Mouse (Mus musculus) T-helper 17 cell (primary cell): ENCODE results near the gene Gatad2a.

Experiments
- in situ Hi-C, 2 experiments: fragments of 300-600 bp; cut with MboI, MseI; formaldehyde crosslinking; loops; 1 replicate in 1 of 2; 2 replicates in 1 of 2; pipeline ENCODE4 v1.15.1; 2025; ENCODE audit warnings: high pct_unique_total_duplicates in 2 of 2

The Gatad2a gene

DNA sequence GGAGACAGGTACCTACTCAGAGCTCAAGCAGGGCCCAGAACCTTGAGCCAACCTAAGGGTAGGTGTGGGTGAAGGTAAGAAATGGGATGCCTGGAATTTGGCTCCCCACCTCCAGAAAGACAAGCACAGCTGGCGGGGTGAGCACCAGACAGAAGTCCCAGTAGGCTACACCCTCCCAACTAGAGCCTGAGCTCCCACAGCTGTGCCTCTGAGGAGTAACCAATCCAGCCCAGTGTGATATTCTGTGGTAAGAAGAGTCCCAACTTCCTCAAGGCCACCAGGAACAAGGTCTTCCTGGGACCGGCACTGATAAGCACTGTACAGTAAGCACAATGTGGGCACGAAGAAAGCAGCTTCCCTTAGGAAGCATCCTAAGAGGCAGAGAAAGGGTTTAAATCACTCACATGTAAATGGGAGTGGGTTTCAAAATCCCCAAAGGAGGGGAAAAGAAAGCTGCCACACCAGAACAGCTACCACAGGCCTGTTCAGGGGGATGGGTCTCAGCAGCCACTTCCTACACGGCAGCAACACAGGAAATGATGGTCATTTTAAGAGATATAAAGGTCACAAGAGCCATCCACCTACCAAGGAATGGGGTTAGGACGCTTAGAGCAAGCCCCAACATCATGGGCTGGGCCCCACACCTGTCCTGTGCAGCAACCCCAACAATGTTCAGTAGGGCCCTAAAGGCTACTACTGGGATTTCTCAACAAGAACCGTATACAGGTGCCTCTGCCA is 57.8 kb downstream of the Gatad2a start:
- in situ Hi-C loops = no loop called here

DNA sequence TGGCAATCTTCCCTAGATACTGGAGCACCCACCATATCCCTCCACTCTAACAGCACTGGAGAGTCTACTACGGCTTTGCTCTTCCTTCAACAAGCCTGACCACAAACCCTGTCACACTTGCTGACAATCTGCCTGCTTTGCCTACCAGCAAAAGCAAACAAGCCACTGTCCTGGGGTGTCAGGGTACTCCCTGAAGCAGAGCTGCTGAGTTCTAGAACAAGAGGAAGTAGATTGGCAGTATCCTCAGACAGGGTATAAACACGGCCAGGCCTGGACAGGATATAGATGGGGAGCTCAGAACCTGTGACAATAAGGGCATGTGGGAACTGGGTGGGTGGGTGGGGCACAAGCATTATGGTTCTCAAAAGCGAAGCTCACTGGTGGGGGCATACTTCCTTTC is 58.7 kb downstream of the Gatad2a start:
- in situ Hi-C loops = no loop called here

DNA sequence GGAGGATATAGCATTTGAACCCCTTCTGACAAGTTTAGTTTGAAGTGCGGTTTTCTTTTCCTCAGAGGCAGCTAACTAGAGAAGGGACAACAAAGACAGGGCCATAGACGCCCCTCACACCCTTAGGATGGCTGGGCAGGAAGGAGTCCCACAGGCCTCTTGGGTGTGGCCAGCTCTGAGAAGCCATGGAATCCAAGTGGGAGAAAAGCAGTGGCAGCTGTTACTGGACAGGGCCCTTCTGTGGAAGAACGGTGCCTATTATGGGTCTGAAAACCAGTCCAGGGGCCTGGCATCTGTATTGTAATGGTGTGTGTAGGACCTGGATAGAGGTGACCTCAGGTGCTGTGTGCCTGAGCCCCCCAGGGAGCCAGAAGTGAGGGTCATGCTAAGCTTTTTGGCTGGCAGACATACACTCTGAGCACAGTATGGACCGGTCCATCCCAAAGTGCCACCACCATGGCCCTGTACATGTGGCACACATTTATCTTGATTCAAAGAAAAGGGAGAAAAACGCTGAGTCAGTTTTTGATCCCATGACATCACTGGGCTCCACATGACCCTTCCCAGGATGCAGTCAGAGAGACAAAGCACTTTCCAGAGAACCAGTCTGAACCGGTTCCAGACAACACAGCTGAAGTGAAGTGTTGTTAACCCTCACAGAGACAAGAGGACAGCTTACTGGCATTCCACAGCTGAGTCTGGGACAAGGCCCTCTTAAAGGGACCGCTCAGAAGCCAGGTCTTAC is 60.0 kb downstream of the Gatad2a start:
- in situ Hi-C loops = no loop called here

DNA sequence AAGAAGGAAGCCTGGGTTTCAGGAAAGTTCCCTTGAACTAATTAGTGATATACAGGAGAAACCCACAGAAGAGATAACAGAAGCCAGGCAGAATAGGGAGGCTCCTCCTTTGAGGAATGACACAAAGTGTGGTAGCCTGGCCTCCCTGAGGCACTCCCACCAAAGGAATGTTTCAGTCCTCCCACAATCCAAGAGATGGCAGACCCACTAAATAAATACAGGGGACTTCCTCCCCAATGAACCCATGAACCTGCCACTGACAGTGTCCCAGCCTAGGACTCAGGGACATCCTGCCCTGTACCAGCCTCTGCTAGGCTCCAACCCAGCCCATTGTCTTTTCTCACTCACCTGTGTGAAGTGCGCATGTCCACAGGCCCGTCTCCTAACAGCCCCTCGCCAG is 60.8 kb downstream of the Gatad2a start:
- in situ Hi-C loops = no loop called here

DNA sequence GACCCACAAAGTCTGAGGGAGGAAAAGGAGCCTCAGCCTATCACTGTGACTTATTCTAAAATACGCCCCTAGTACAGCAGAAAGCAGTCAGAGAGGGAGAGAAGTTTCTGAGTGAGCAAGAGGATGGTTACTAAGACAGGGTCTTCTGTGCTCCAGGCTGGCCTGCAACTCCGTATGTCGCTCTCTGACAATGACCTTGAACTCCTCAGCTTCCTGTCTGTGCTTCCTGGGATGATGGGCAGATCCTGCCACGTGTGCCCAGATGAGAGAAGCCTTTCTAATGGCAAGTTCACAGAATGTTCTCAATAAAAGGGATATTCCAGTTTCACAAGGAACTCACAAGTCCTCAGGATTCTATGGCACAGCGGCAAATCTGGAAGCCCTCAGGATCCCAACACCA is 61.6 kb downstream of the Gatad2a start:
- in situ Hi-C loops = loop anchor here in 1 of 2 experiments (5.0 kb wide), 1 partner anchor 33 kb away; no protein-coding TSS in a partner anchor

DNA sequence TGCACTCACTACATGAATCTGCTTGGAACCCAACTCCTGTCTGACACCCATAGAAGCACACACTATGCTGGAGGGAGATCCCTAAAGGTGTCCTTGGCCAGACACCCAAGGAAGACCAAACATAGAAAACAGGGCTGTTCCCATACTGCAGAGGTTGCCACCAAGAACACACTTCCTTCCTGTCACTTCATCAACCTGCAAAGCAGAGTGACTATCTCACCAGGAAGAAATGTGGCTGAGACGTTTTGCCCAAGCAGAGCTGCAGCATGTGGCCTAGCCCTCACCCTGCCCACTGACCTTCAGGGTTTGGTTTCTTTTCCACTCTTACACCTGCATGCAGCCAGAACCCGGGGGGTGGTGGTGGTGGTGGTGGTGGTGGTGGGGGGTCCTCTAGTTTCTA is 62.4 kb downstream of the Gatad2a start:
- in situ Hi-C loops = loop anchor here in 1 of 2 experiments (5.0 kb wide), 1 partner anchor 33 kb away; no protein-coding TSS in a partner anchor

DNA sequence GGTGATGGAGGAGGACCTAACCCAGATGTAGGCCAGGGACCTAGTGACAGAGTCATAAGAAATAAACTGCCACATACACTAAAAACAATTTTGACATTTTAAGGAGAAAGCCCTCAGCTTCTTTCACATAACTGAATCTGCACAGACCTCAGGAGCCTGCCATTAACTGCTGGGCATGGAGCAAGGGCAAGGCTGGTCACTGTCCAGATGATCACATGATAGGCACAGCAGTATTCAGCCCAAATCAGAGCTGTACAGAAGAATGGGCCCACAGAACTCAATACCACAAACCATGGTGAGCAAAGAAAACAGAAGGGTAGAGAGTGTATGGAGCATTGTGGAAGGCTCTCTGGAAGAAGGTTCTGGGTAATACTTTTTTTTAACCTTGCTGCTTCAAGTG is 69.3 kb downstream of the Gatad2a start:
- in situ Hi-C loops = loop anchor here (5.0 kb wide), 3 partner anchors 40 to 235 kb away; no protein-coding TSS in a partner anchor

DNA sequence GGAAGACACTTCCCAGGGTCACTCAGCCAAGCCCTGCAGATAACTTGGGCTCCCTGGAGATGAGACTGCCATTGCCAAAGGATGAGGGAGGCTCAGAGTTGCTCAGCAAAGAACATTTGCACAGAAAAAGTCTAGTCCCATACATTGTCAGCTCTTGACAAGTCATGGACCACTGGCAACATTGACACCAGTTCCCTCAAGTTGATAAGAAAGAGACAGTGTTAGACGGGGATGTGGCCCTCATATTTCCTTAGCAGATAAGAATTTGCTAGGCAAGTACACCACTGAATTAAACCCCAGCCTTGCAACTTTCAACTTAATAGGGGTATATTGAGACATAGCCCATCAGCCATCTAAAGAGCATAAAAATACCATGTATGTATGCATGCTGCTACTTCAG is 72.2 kb downstream of the Gatad2a start:
- in situ Hi-C loops = loop anchor here in 1 of 2 experiments (5.0 kb wide), 1 partner anchor 73 kb away; the partner anchor contains the start of gene Gatad2a

DNA sequence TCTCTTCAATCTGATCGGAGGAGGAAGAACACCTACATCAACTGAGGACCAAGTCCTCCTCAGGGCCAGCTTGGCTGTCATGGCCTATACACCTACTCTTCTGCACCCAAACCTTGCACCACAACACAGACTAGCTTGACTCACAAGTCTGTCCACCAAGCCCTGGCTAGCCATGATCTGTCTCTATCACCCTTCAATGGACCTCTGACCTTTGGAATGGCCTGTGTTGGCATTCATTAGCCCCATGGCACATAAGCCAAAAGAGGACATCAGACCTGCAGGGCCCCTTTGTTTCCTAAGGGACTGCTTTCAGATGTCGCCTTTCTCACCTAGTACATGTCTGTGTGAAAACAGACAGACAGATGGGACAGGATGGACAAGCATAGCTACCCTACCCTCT is 75.0 kb downstream of the Gatad2a start:
- in situ Hi-C loops = loop anchor here in 1 of 2 experiments (5.0 kb wide), 1 partner anchor 76 kb away; the partner anchor contains the start of gene Gatad2a

DNA sequence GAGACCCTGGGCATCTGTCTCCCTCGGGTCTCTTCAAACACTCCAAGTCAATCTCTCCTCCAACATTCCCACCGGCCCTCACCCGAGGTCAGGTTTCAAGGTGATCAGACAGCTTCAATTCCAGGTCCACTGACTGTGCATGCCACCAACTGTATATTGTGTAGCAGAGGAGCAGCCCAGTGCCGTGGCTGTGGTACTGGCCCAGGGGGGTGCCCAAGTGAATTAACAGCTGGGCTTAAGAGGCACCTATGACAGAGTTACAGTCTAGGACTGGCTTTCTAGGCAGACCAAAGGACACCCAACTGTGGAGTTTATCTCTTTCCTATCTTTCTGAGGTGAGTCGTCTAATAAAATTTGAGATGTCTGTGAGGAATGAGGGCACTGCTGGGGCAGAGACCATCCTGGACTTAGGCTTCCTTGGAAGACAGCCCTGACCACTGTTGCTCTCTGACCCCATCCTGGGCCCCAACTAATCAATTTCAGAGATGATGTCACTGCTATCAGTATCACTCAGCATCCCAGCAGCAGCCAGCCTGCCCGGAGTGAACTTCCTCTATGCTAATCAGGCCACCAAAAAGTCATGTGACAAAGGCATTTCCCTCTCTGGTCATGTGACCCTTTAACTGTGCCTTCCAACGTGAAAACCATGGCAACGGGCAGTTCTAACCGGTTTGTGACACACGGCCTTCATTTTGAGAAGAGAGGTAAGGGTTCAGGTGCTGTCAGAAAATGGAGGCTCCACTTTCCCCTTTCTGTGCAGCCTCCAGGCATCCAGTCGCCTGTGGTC is 76.1 kb downstream of the Gatad2a start:
- in situ Hi-C loops = loop anchor here in 1 of 2 experiments (5.0 kb wide), 1 partner anchor 77 kb away; the partner anchor contains the start of gene Gatad2a

DNA sequence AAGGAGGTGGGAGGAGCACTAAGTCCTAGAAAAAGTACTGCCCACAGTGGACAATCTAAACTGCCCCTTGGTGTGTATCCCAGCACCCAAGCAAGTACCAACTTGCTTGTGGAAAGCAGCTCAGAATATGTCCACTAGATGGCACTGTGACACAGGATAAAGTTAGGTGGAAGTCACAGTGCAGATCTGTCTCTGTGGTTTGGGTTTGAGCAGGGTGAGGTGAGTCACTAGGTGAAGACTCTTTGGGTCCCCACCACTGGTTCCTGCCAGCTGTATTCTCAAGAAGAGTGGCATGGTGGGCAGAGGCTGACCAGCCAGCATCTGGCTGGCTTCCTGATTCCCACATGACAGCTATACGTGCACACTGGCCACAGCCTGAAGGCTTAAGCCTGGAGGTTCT is 77.2 kb downstream of the Gatad2a start:
- in situ Hi-C loops = no loop called here

DNA sequence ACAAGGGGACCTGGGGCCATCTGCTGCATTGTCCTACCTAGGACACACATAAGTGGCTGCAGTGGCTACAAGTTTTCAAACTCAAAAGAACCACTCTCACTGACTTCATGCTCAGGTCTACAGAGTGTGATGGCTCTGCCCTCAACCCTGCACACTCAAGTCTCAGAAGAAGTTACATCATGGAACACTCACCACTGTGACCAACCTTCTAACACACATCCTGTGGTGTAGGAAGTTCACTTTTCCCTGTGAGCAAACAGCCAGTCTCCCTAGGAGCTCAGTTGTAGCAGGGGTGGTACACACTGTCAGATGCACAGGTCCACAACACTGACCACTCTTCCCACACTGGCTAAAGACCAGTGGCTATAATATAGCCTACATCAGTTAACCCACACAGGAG is 77.7 kb downstream of the Gatad2a start:
- in situ Hi-C loops = no loop called here

DNA sequence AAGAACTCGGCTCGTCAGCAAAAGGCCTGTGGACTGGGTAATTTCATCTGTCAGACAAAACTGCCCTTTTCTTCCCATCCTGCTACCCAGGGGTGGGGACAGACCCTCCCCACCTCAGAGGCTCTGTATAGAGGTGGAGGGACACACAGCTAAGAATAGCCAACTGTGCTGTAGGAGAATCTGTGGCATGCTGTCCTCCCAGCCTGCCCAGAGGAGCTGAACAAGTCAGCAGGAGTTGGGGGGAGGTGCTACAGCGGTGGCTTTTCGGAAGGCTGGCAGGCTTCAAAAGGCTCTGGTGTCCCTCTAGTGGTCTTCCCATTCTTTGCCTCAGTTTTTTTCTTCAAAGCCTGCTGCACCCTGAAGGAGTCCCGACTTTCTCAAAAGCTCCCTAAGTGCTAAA is 80.4 kb downstream of the Gatad2a start:
- in situ Hi-C loops = no loop called here

DNA sequence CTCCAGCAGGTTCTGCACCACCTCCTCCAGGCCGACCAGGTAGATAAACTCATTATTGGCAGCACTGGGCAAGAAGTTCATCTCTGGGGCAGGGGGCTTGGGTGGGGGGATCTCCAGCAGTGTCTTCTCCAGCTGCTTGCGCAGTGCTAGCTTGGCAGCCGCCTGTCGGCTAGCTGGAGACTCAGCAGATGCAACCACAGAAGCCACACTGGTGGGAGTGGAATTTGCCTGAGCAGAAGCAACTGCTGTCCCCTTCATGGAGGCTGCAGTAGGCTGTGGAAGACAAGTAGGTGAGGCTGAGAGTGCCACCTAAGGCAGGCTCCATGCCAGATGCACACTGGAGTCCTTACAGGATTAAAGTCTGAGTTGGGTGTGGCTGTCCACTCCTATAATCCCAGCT is 81.7 kb downstream of the Gatad2a start:
- in situ Hi-C loops = no loop called here

DNA sequence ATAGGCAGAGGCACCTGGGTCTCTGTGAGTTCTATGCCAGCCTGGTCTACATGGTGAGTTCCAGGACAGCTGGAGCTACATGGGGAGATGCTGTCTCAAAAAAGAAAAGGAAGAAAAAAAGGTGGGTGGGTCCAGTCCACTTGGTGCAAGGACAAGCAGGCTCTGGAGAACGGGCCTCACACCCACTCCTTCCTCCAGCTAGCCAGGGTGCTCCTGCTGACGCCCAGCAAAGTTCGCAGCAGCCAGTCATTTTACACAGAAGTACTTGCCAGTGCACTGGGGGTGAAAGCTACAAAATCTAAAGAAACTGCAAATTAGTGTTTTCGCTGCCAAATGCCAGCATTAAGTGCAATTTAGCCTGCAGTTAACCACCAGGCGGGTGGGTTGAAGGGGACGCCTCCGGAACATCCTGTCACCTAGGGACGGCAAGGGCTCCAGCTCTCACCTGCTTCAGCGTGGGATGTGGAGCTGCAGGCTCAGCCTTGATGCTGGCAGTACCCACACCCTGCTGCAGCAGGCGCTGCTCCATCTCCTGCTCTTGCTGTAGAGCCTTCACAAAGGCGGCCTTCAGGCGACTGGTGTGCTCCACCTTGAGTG is 83.6 kb downstream of the Gatad2a start:
- in situ Hi-C loops = no loop called here

DNA sequence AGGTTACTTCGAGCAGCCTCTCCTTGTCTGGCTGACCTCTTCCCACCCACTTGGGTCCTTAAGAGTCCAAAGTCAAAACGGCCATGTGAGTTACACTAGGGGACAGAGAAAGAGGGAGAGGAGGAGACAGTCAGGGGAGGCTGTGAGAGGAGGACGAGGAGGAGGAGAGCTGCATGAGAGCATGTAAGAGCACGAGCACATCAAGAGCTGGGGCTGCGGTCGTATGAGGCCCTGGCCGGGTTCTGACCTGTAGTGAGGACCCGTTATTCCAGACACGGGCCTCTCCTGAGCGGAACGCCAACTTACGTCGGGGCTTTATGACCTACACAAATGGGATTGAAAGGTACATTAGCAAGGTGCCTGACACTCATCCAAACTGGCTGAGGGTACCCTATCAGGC is 84.3 kb downstream of the Gatad2a start:
- in situ Hi-C loops = no loop called here

DNA sequence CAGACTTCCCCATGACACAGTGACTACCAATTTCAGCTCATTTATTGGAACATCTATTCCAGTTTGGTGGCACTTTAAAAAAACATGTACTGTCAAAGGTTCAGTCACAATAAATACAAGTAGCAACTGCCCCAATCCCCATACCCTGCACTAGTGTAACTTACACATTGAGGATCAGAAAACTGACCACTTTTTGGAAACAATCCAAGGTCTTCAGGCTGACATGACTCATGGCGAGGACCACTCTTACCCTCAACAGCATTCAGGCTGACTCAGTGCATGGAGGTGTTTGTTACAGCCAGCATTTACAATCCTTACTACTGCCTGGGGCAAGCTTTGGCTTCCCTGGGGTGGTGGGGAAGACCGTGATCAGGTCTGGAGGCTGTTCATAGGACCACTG is 89.1 kb downstream of the Gatad2a start:
- in situ Hi-C loops = no loop called here

DNA sequence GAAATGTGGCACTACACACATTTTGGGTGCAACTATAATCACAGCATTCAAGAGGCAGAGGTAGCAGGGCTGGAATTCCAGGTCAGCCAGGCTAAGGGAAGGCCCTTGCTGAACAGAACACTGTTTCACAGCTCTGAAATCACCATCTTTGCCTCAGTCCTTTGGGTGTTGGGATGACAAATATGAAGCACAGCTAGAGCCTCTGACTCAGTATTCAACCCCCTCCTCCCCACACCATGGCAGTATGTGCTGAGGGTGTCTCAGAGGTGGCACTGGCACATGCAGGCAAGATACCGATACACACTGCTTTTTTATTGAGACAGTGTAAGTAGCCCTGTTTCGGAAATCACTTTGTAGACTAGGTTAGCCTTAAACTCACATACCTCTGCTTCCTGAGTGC is 89.9 kb downstream of the Gatad2a start:
- in situ Hi-C loops = no loop called here

DNA sequence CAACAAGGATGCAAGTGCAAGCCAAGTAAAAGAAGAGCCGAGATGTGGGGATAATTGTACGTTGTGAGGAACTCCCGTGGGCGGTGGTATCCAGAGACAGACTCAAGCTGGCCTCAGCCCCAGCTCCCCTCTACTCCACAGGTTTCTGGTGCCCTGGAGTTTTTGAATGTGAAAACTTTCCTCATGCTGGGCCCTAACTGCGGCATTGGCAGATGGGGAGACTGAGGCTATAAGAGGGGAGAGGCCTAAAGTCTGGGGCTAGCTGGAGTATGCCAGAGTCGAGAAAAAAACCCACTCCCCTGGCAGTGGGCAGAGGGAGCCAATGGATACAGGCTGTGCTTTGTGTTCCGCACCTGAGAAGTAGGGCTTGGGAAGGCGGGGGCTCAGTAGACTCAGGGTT is 92.1 kb downstream of the Gatad2a start:
- in situ Hi-C loops = no loop called here

DNA sequence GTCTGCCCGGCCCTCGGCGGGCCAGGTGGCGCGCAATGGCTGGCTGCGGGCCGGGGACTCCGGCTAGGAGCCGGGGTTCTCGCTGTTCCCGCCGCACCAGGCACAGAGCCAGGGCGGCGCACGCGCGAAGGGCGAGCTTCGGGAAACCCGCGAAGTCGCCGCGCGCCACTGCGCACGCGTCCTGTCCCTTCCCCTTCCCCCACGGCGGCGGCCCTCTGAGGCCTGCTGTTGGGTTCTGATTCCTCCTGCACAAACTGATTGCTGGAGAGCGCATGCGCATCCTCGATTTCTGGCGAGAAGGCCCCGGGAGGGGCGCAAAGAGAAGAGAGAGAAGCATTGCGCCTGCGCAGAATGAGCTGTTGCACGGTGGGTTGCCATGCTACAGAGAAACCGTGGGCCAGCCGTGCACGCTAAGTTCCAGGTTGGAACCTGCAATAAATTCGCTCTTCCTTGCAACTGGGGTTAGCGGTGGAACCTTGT is 93.1 kb downstream of the Gatad2a start:
- in situ Hi-C loops = no loop called here
